Mouse (Mus musculus): ENCODE data around the gene Cyth1. TPM values are rescaled to one million over a fixed set of nuclear protein-coding genes. Genes with fewer than 3 reads are reported as not detected.

The Cyth1 gene
- 23.0 TPM for polyA plus RNA-seq (2014; fragmentation: Illumina TruSeq; extraction: RNeasy Lipid Tissue Mini Kit (QIAGEN cat#74804); ENCODE audit: low read depth, low replicate concordance)

GRCm38 (mm10) chr11:118248150-118249011 is at the start of gene Cyth1:
Gene Cyth1 (minus strand): TSS chr11:118248592.

DNA sequence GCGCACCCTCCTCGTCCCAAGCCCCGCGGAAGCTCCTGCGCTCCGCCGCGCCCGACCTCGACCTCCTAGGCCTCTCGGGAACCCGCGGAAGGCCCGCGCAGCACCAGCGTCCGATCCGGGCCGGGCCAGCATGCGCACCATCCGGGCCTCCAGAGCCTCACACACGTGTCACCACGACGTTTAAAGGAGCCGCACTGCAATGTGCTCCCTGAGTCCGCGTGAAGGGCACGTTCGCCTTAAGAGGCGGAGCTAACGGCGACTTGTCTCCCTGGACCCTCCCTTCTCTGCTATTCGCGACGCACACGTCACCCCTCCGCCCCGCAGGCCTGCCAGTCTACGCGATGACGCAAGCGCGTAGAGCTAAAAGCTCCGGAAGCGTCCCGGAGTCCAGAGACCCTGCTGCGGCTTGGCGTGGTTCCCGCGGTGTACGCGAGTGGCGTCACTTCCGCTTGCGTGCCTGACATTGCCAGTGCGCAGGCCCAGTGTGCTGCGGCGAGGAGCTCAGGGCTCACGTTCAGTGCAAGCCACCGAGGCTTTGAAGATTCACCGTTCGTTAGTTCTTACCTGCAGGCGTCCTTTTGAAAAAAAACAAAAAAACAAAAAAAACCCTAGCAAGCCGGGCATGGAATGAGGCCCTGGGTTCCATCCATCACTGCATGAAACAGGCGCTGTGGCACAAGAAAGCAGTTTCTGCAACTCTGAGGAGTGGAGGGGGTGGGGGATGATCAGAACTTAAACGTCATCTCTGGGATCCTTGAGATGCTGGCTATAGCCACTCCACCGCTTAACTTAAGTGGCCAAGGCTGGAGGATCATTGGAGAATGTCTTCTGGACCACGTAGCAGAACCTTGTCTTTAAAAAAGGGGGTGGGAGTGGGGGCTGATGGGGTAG is 41.9 kb upstream of the Cyth1 start, which contains the start of gene Usp36:
Gene Usp36, minus strand, starts transcription at position 246 of the 891 bp plus-strand sequence.

DNA sequence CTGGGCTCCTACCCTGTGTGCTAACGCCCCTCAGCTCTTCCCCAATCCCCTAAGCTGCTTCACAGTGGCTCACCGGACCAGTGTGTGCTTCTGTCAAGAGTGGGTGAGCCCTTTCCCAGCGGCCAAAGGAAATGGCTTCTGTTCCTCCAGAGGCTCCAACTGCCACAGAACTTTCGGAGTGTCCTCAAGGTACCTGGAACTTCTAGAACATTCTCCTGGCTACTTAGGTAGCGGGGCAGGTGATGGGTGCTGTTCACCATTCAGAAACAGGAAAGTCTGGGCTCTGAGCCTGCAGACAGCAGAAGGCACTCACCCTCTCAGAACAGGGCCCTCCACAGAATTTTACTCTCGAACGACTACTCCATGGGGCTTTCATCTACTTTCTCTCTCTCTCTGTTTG is 117.9 kb downstream of the Cyth1 start, which contains the start of gene Dnah17:
Gene Dnah17, minus strand, starts transcription at position 101 of the 400 bp plus-strand sequence.

Other genes starting within 250 kb of the Cyth1 start
- gene Dnah17, start 118.0 kb downstream of the Cyth1 start, polyA plus RNA-seq (2014; fragmentation: Illumina TruSeq; extraction: RNeasy Lipid Tissue Mini Kit (QIAGEN cat#74804); ENCODE audit: low read depth, low replicate concordance), result not detected
- gene Usp36, start 41.7 kb upstream of the Cyth1 start, polyA plus RNA-seq (2014; fragmentation: Illumina TruSeq; extraction: RNeasy Lipid Tissue Mini Kit (QIAGEN cat#74804); ENCODE audit: low read depth, low replicate concordance), result 1.6 TPM
- gene Cep295nl, start 93.9 kb upstream of the Cyth1 start, polyA plus RNA-seq (2014; fragmentation: Illumina TruSeq; extraction: RNeasy Lipid Tissue Mini Kit (QIAGEN cat#74804); ENCODE audit: low read depth, low replicate concordance), result not detected
- 6.0 TPM for gene Timp2, start 107.1 kb upstream of the Cyth1 start, polyA plus RNA-seq (2014; fragmentation: Illumina TruSeq; extraction: RNeasy Lipid Tissue Mini Kit (QIAGEN cat#74804); ENCODE audit: low read depth, low replicate concordance)
- gene Lgals3bp, start 153.5 kb upstream of the Cyth1 start, polyA plus RNA-seq (2014; fragmentation: Illumina TruSeq; extraction: RNeasy Lipid Tissue Mini Kit (QIAGEN cat#74804); ENCODE audit: low read depth, low replicate concordance), result 24.5 TPM
- 3.2 TPM for gene Cant1, start 170.5 kb upstream of the Cyth1 start, polyA plus RNA-seq (2014; fragmentation: Illumina TruSeq; extraction: RNeasy Lipid Tissue Mini Kit (QIAGEN cat#74804); ENCODE audit: low read depth, low replicate concordance)
- gene C1qtnf1, start 179.6 kb upstream of the Cyth1 start, polyA plus RNA-seq (2014; fragmentation: Illumina TruSeq; extraction: RNeasy Lipid Tissue Mini Kit (QIAGEN cat#74804); ENCODE audit: low read depth, low replicate concordance), result 2.4 TPM
- 0.90 TPM for gene Engase, start 228.2 kb upstream of the Cyth1 start, polyA plus RNA-seq (2014; fragmentation: Illumina TruSeq; extraction: RNeasy Lipid Tissue Mini Kit (QIAGEN cat#74804); ENCODE audit: low read depth, low replicate concordance)

Measured in liver, adult 10 weeks (tissue).